Mouse (Mus musculus): ENCODE measurements around the gene Cercam. TPM values are rescaled to one million over a fixed set of nuclear protein-coding genes. Genes with fewer than 3 reads are reported as not detected.

Gene Cercam
- total RNA-seq (2023), result 3.8 and 4.0 TPM in 2 replicates

GRCm38 (mm10) chr2:29868949-29869645, at the start of gene Cercam:
Gene Cercam (plus strand): TSS chr2:29869164.

GRCm38 (mm10) chr2:29820025-29820817, 48.7 kb upstream of the Cercam start, which contains the start of gene Urm1:
Gene Urm1 (plus strand): TSS chr2:29820075.

GRCm38 (mm10) chr2:29889066-29889944, 20.3 kb downstream of the Cercam start, which contains the start of gene Odf2:
Gene Odf2 (plus strand): TSS chr2:29889221.

Other genes with a start within 250 kb of the Cercam start
- 45.7 and 72.1 TPM in 2 replicates for gene Rapgef1, start 249.4 kb upstream of the Cercam start, total RNA-seq (2023)
- gene Gm13420, start 117.5 kb upstream of the Cercam start, total RNA-seq (2023), result not detected in 2 replicates
- gene Gm13547, start 109.9 kb upstream of the Cercam start, total RNA-seq (2023), result 1.1 TPM in 1 of 2 replicates, not detected in the other
- 16.8 and 35.4 TPM in 2 replicates for gene Coq4, start 81.7 kb upstream of the Cercam start, total RNA-seq (2023)
- gene Trub2, start 80.7 kb upstream of the Cercam start, total RNA-seq (2023), result 59.7 and 78.9 TPM in 2 replicates
- gene Slc27a4, start 66.5 kb upstream of the Cercam start, total RNA-seq (2023), result 172 and 238 TPM in 2 replicates
- 28.1 and 34.0 TPM in 2 replicates for gene Urm1, start 49.1 kb upstream of the Cercam start, total RNA-seq (2023)
- 88.1 and 137 TPM in 2 replicates for gene Odf2, start 20.1 kb downstream of the Cercam start, total RNA-seq (2023)
- 43.2 and 46.6 TPM in 2 replicates for gene Gle1, start 66.3 kb downstream of the Cercam start, total RNA-seq (2023)
- 193 and 270 TPM in 2 replicates for gene Sptan1, start 96.4 kb downstream of the Cercam start, total RNA-seq (2023)
- gene Wdr34, start 179.7 kb downstream of the Cercam start, total RNA-seq (2023), result 1.5 and 1.6 TPM in 2 replicates
- 91.9 and 105 TPM in 2 replicates for gene Set, start 188.2 kb downstream of the Cercam start, total RNA-seq (2023)
- gene Pkn3, start 208.5 kb downstream of the Cercam start, total RNA-seq (2023), result 3.2 and 5.1 TPM in 2 replicates
- 4.1 and 8.7 TPM in 2 replicates for gene Zdhhc12, start 224.5 kb downstream of the Cercam start, total RNA-seq (2023)